Mouse (Mus musculus) left cerebral cortex, adult 2 months (tissue): Measurements from ENCODE around the gene Hivep3. TPM values are rescaled to one million over a fixed set of nuclear protein-coding genes. Genes with fewer than 3 reads are reported as not detected.

ENCODE experiments used
- DNase-seq, 2 experiments: peaks; one replicate each; pipeline ENCODE4 v3.0.0; 2021 to 2022; ENCODE audit warnings: low spot score in 2 of 2, mixed read lengths in 1 of 2; ENCODE audit errors: extremely low spot score in 1 of 2
- H3K27ac ChIP-seq: fragments of 200-600 bp; 2 replicates; pipeline ENCODE4 v1.8.1; 2022
- H3K4me3 ChIP-seq: fragments of 200-600 bp; 2 replicates; pipeline ENCODE4 v1.8.1; 2022
- CTCF ChIP-seq: fragments of 200-600 bp; IDR thresholded peaks from 2 replicates; pipeline ENCODE4 v1.8.1; 2022; ENCODE audit warnings: antibody characterized with exemption, mild to moderate bottlenecking, moderate library complexity
- intact Hi-C: fragments of 180-260 bp; cut with DNase I; formaldehyde crosslinking; loops from one replicate; pipeline ENCODE4 v1.15.1; 2025
- total RNA-seq, 2 experiments: library from RNA; stranded (reverse); gene quantifications; 2 replicates each; pipeline ENCODE4 v1.2.3; 2021

Gene Hivep3
- total RNA-seq, 2 experiments from 2014 or later: 65.8 to 87.4 TPM

DNA sequence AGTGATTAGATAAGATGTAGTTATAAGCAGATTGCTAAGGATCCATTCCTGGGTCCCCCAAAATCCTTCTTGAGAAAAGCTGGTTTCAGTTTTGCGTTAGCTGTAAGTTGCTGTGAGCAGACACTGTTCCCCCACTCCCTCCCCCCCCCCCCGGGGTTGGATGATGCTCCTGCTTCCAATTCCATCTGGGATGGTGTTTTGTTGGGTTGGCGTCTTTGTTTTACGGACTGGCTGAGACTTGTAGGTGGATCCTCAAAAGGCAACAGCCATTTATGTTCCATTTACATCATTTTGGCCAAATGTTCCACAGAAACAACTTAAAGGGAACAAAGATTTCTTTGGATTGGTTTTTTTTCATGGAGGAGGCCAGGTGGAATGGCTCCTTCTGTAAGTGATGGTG lies 147.7 kb downstream of the Hivep3 start:
- intact Hi-C loops: loop anchor here (2.0 to 5.0 kb wide), 3 partner anchors 22 to 120 kb away; no protein-coding TSS in a partner anchor
- DNase-seq: no peak
- no peak overlapping the region for H3K4me3 ChIP-seq
- TF ChIP-seq CTCF: no peak
- peak overlapping the region; percentile 82 for H3K27ac ChIP-seq

DNA sequence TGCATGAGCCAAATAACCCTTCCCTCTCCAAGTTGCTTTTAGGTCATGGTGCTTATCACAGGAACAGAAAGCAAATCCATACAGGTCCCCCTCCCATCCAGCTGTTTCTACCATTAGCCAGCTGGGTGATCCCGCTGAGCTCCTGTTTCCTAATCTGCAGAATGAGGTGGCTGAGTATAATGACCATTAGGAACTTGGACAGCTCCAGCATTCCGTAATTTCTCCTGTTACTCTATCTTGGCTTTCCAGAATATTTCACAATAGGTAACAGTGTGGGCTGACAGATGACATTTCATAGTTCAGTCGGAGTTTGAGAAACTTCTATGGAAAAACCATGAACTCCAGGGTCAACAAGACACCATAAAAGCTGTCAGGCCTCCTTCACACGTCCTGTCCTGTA lies 148.8 kb downstream of the Hivep3 start:
- DNase-seq: no peak
- intact Hi-C loops: loop anchor here (5.0 kb wide), 1 partner anchor 85 kb away; no protein-coding TSS in a partner anchor
- Histone ChIP-seq H3K27ac (peak overlapping the region; percentile 40; the same call in 1 of the 2 replicates), H3K4me3 (no peak overlapping the region)
- no peak for TF ChIP-seq CTCF

DNA sequence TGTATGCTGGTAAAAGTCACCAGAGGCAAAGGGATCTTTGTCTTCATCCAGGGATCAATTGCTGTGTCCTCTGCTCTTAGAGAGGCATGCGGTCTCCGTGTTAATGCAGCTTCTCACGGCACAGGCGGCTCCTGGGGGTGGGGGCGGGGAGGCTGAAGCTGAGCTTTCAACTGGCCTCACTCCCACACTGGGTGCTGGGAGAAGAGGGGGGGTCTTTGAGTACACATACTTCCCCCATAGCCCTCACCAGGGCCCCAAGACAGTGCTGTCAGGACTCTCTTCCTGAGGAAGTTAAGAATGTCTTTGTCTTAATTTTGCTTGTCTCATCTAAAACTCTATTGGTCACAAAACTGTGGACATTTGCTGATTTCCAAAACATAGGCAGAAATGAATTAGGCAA lies 149.2 kb downstream of the Hivep3 start:
- no peak overlapping the region for H3K4me3 ChIP-seq
- TF ChIP-seq CTCF: no peak
- no peak for DNase-seq
- peak overlapping the region; percentile 40; the same call in 1 of the 2 replicates for H3K27ac ChIP-seq
- intact Hi-C loops: loop anchor here (5.0 kb wide), 1 partner anchor 84 kb away; no protein-coding TSS in a partner anchor

DNA sequence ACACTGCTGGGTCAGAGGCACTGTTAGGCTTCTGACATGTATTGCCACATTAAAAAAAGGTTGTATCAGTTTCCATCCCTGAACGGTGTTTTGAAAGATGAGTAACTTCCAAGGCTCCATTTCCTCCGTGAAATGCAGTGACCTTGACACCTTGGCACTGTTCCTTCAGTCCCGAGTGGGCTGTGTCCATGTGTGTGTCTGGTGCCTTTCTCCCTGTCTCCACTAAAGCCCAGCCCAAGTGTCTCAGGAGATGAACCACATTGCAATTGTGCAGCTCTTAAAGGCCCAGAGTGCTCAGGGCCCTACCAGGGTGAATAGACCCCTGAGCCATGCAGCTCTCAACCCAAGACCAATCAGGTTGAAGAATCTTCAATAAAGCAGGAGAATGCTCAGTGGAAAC lies 153.0 kb downstream of the Hivep3 start:
- intact Hi-C loops: no loop called here
- no peak for TF ChIP-seq CTCF
- Histone ChIP-seq H3K27ac (no peak overlapping the region), H3K4me3 (no peak overlapping the region)
- DNase-seq: no peak

DNA sequence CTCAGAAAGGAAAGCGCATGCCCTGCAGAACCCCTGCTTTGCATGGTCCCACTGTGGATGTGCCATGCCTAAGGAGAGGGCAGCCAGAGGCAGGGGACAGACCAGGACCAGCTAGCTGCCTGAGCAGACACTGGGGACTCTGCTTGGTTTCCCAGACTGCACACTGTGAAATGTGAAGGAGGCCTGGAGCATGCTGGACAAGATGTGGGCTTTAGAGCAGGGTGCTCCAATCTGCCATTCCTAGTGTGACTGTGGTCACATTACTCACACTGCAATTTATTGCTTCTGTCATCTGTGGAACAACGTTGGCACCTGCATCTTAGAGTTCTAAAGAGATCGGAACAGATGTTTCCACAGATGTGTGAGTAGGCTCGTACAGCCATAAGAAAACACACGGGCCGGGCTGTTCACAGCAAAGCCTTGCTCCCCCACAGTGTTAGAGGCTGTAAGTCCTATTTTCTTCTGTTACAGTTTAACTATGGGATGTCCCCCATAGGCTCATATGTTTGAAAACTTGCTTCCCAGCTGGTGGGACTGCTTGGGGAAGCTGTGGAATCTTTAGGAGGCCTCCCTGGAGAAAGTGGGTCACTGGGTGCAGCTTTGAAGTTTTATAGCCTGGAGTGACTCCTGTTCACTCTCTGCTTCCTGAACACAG lies 154.1 kb downstream of the Hivep3 start:
- no peak for TF ChIP-seq CTCF
- H3K4me3 ChIP-seq: no peak overlapping the region
- no peak overlapping the region for H3K27ac ChIP-seq
- DNase-seq: no peak
- intact Hi-C loops: no loop called here

DNA sequence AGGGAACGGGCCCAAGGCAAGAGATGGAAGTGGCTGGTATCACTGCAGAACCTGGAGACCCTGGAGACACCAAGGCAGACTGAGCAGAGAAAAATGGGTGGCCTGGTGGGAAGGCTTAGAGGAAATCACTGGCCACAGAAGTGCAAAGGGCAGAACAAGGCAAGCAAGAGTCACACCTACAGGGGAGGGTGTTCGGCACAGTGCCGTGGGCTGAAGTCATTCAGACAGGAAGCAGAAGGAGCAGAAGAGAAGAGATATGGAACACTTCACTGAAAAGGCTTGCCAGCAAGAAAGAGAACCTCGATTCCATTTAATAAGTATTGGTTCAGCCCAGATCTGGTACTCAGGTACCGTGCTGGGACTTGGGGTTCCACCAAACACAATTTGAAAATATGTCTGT lies 156.2 kb downstream of the Hivep3 start:
- TF ChIP-seq CTCF: no peak
- DNase-seq: no peak
- H3K27ac ChIP-seq: no peak overlapping the region
- H3K4me3 ChIP-seq: no peak overlapping the region
- intact Hi-C loops: no loop called here

DNA sequence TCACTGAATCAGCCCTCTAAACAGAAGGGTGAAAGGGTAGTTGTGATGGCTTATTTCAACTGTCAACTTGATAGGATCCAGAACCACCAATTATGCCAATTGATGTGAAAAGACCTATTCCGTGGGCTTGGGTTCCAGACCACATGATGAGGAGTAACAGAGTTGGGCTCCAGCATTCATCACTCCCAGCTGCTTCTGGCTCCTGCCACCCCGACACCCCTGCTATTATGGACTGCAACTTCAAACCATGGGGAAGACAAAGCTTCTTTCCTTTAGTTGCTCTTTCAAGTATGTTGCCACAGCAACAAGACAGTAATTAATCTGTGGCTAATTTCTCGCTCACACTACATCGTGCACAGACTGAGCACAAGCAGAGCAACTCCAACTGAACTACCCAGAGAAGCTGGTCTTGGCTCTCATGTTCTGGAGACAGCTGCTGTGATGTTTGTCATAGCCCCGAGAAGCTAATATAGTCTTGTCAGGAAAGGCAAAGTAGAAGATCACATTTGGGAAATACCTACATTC lies 159.7 kb downstream of the Hivep3 start:
- no peak for TF ChIP-seq CTCF
- no peak overlapping the region for H3K4me3 ChIP-seq
- no peak overlapping the region for H3K27ac ChIP-seq
- intact Hi-C loops: no loop called here
- no peak for DNase-seq

DNA sequence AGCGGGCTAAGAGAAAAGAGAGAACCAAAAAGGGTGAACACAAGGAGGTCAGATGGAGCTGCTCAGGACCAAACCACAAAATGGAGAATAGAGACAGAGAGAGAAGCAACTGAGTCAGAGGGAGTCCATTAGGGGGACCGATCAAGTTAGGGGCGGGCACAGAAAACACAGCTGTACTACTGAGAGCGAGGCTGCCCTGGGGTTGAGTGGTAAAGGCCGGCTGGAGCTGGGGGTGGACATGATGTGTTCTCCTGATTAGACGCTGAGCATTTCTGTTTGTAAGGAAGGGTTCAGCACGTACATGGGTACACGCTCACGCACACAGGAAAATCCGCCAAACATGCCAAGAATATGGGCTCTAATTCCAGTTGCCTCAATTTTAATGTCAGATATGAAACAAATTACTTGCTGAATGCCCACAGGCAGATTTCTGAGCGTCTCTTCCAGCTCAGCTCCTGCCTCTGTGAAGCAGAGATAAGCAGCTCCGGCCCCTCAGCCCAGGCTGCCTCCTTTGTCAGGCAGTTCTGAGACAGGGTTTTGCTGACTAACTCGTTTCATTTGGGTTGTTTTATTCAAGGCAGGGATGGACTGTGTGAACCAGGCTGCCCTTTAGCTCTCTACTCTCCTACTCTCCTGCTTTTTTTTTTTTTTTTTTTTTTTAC lies 161.3 kb downstream of the Hivep3 start:
- Histone ChIP-seq H3K27ac (peak overlapping the region; percentile 62), H3K4me3 (no peak overlapping the region)
- intact Hi-C loops: no loop called here
- no peak for TF ChIP-seq CTCF
- DNase-seq: no peak

DNA sequence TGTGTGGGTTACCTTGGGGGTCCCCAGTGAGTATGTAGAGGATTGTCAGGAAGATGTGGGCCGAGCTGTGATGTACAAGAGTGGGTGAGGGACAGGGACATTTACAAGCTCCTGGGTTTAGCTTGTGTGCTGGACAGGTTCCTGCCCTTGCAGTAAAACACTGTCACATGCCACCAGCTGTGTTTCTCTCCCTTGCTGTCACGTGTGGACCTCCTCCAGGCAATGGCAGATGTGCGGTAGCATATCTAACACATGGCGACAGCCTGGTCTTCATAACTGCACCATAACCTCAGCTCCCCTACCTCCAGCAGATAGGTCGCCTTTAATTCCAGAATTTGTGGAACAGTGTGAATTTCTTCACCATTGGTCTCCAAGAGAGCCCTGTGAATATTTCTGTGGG lies 161.9 kb downstream of the Hivep3 start:
- Histone ChIP-seq H3K27ac (peak overlapping the region; percentile 62), H3K4me3 (no peak overlapping the region)
- intact Hi-C loops: no loop called here
- DNase-seq: no peak
- no peak for TF ChIP-seq CTCF

DNA sequence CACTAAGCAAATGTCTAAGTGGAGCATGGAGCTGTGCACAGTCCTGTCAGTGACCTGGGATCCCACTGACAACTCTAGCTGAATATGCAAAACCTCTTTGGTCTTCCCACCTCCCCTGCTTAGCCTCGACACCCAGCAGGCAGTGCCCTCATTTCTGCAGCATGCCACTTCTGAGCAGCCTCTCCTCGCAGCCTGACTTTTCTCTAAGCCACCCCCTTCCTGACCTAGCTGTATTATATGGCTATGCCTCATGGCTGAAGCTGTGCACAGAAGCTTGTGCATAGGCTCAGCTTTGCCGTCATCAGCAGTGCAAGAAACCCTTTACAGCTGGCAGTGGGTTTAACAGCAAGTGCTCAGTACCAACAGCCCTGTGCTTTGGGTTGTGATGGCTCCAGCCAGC lies 163.0 kb downstream of the Hivep3 start:
- H3K27ac ChIP-seq: peak overlapping the region; percentile 42; the same call in 1 of the 2 replicates
- TF ChIP-seq CTCF: no peak
- intact Hi-C loops: no loop called here
- DNase-seq: no peak
- no peak overlapping the region for H3K4me3 ChIP-seq

DNA sequence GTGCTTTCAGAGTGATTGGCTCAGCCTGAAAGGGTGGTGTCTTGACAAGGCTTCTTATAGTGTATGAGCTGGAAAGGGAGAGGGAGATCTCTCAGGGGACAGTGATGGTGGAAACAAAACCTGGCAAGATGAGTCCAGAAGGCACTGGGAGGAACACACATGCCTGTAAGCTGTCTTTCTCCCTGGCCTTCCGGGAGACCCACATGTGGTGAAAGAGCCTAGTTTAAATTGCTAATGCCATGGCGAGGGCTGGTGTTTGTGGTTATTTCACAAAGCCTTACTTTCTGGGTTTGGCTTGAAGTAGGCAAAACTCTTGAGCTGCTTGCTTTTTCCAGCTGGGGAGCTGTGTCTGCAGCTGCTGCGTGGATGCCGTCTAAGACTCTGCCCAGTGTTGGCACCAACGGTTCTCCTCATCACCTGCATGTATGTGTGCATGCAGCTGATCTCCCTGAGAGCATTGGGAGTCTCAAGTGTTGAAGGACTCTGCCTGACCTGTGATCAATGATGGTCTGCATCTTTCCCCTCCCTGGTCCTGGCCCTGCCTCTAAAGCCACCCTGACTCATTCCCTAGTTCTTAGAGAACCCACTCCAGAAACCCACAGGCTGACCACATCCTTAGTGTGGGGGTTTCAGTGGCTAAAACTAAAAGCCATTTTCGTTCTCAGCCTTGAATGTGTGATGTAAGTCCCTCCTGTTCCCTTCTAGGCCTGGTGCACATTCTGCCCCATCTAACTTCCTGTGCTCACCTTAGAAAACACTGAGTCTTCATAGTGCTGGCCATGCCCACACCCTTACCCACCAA lies 163.7 kb downstream of the Hivep3 start:
- intact Hi-C loops: no loop called here
- DNase-seq: no peak
- TF ChIP-seq CTCF: no peak

More for the DNA sequence above, 163.7 kb downstream of the Hivep3 start:
- Histone ChIP-seq H3K27ac (peak overlapping the region; percentile 42; the same call in 1 of the 2 replicates), H3K4me3 (no peak overlapping the region)
